Mouse (Mus musculus): ENCODE data around the gene Lrrc10.

DNA sequence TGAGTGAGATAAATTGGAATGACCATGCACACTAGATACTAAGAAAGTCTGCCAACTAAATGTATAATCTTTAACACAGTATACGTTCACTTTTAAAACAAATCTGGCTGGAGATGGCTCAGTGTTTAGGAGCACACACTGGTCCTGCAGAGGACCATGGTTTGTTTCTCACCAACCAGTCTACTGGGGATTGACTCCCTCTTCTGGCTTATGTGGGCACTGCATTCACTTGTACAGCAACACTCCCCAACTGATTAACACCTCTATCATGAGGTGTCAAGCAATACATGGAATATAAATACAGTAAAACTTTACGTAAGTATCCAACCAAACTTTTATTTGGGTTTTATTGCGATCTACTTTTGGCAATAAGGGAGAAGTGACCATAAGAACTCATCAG is 24.0 kb downstream of the Lrrc10 start:
- TF ChIP-seq HCFC1 (IDR thresholded peaks at IDR 0.05; ENCODE audit: low read depth, low read length), result no peak
- TF ChIP-seq POLR2AphosphoS2 (IDR thresholded peaks at IDR 0.05; ENCODE audit: low read length), result no peak
- no peak for TF ChIP-seq KAT2A (conservative IDR thresholded peaks at IDR 0.05; ENCODE audit: low read depth, low read length)
- TF ChIP-seq POLR2A (IDR thresholded peaks at IDR 0.05; ENCODE audit: control insufficient read depth in 1 of 2, insufficient read depth in 1 of 2, low read depth in 1 of 2, low read length in 2 of 2, poor library complexity in 1 of 2), result no peak

All from MEL (cell line).